Mouse (Mus musculus) heart, adult 2 months (tissue): ENCODE data around the gene Tmem132e.

ENCODE experiments used
- CTCF ChIP-seq: fragments of 200-600 bp; IDR thresholded peaks from 2 replicates; pipeline ENCODE4 v1.8.1; 2022; ENCODE audit warnings: antibody characterized with exemption, mild to moderate bottlenecking, moderate library complexity
- EP300 ChIP-seq: fragments of 200-500 bp; IDR thresholded peaks from 2 replicates; pipeline ENCODE4 v1.6.1; 2011; ENCODE audit warnings: low read depth, low read length, control low read depth; ENCODE audit not compliant: insufficient read depth
- POLR2A ChIP-seq: fragments of 200-500 bp; IDR thresholded peaks from 2 replicates; pipeline ENCODE4 v1.6.1; 2011; ENCODE audit warnings: mild to moderate bottlenecking, low read depth, low read length, control low read depth; ENCODE audit not compliant: insufficient read depth

- no peak for TF ChIP-seq CTCF
- TF ChIP-seq POLR2A, result no peak
- no peak for TF ChIP-seq EP300
Observed at GRCm38 (mm10) chr11:82448485-82448884, 59.8 kb downstream of the Tmem132e start.
